Mouse (Mus musculus) forebrain, postnatal 0 days (tissue): Measurements from ENCODE around the gene BC024978. TPM values are rescaled to one million over a fixed set of nuclear protein-coding genes. Genes with fewer than 3 reads are reported as not detected.

Experiments used
- ATAC-seq: fragments of 200-750 bp; cut with Nextera tagmentation; 2 replicates; pipeline ENCODE4 v1.8.0; 2017; ENCODE audit warnings: mild to moderate bottlenecking, moderate library complexity
- DNase-seq: peaks from one replicate; pipeline ENCODE4 v3.0.0-alpha.2; 2015
- H3K27ac ChIP-seq: fragments of 300-500 bp; sonication (generic); 2 replicates; pipeline ENCODE4 v1.5.1; 2014; ENCODE audit warnings: low read depth, mild to moderate bottlenecking, antibody characterized with exemption, low read length, moderate library complexity, mixed read lengths
- H3K27me3 ChIP-seq: fragments of 300-500 bp; sonication (generic); 2 replicates; pipeline ENCODE4 v1.6.1; 2014; ENCODE audit warnings: mild to moderate bottlenecking, low read length, mixed read lengths; ENCODE audit not compliant: insufficient read depth
- H3K36me3 ChIP-seq: fragments of 300-500 bp; sonication (generic); 2 replicates; pipeline ENCODE4 v1.6.1; 2014; ENCODE audit warnings: mild to moderate bottlenecking, moderate library complexity; ENCODE audit not compliant: insufficient read depth
- H3K4me1 ChIP-seq: fragments of 300-500 bp; sonication (generic); 2 replicates; pipeline ENCODE4 v1.6.1; 2014; ENCODE audit warnings: antibody characterized with exemption; ENCODE audit not compliant: insufficient read depth
- H3K4me2 ChIP-seq: fragments of 300-500 bp; sonication (generic); 2 replicates; pipeline ENCODE4 v1.6.1; 2014; ENCODE audit warnings: low read depth, mild to moderate bottlenecking, moderate library complexity
- H3K4me3 ChIP-seq: fragments of 300-500 bp; sonication (generic); 2 replicates; pipeline ENCODE4 v1.5.1; 2014; ENCODE audit warnings: low read depth, low read length, mixed read lengths
- H3K9ac ChIP-seq: fragments of 300-500 bp; sonication (generic); 2 replicates; pipeline ENCODE4 v1.6.1; 2014; ENCODE audit warnings: mild to moderate bottlenecking
- H3K9me3 ChIP-seq: fragments of 300-500 bp; sonication (generic); 2 replicates; pipeline ENCODE4 v1.6.1; 2016; ENCODE audit warnings: low read length
- CTCF ChIP-seq: sonication (generic); IDR thresholded peaks from 2 replicates; pipeline ENCODE4 v1.5.1; 2016; ENCODE audit warnings: antibody characterized with exemption, control low read depth, low read depth
- WGBS: fragments of 180-500 bp; shearing (Covaris S2); extraction: QIAGEN DNeasy Blood & Tissue Kit; methylation state at CpG from one replicate; pipeline ENCODE4 v1.1.7; 2014; 5-methylcytosine and 5-hydroxymethylcytosine counted together
- polyA plus RNA-seq: library from polyadenylated mRNA; unstranded; fragments of >200 nt; fragmentation: Nextera tagmentation; extraction: Ambion mirVana; gene quantifications from 2 replicates; pipeline ENCODE4 v1.2.1, GENCODE M21; 2015
- total RNA-seq: library from RNA; depleted of rRNA; stranded (reverse); fragments of >200 nt; gene quantifications from 2 replicates; pipeline ENCODE4 v1.2.3, GENCODE M21; 2014

Gene BC024978
- total and polyA plus RNA-seq, 2 experiments from 2014 or later: 2.0 to 5.7 TPM

GRCm38 (mm10) chr7:27231693-27232331 lies 36.2 kb downstream of the BC024978 start:
- peak overlapping the region; percentile 64 for H3K27ac ChIP-seq
- H3K9me3 ChIP-seq: no peaks in the 10 kb centered on the region
- ATAC-seq (no peak), DNase-seq (peak; percentile 19)
- no peak overlapping the region for H3K9ac ChIP-seq
- H3K4me2 ChIP-seq: no peak overlapping the region
- no peaks in the 10 kb centered on the region for H3K36me3 ChIP-seq
- WGBS: 76% methylated on average over 7 of the region's 7 CpGs
- H3K4me1 ChIP-seq: peaks cover 16% of the 10 kb centered on the region
- H3K27me3 ChIP-seq: no peaks in the 10 kb centered on the region
- no peak for TF ChIP-seq CTCF
- no peak overlapping the region for H3K4me3 ChIP-seq

GRCm38 (mm10) chr7:27232781-27233281 lies 37.2 kb downstream of the BC024978 start, which contains the start of gene Coq8b:
TSS of gene Coq8b (plus strand) at chr7:27233023.
- DNase-seq: peak; percentile 95
- TF ChIP-seq CTCF: peak; percentile 49

GRCm38 (mm10) chr7:27233300-27233699 lies 37.7 kb downstream of the BC024978 start:
- peak; percentile 4; the same call in 1 of the 2 replicates for ATAC-seq
- WGBS: 3% methylated on average over 6 of the region's 6 CpGs
- Histone ChIP-seq H3K9me3 (no peaks in the 10 kb centered on the region), H3K27me3 (no peaks in the 10 kb centered on the region), H3K36me3 (peaks cover 3% of the 10 kb centered on the region; the same call in 1 of the 2 replicates), H3K27ac (peak overlapping the region; percentile 81), H3K9ac (peak overlapping the region; percentile 54), H3K4me2 (peak overlapping the region; percentile 82), H3K4me1 (peaks cover 10% of the 10 kb centered on the region), H3K4me3 (peak overlapping the region; percentile 51)
- no peak for DNase-seq
- TF ChIP-seq CTCF: no peak

More at GRCm38 (mm10) chr7:27232781-27233281, 37.2 kb downstream of the BC024978 start, which contains the start of gene Coq8b:
- H3K4me2 ChIP-seq: peak within 1 kb of the TSS; percentile 82
- no peaks in the 10 kb centered on the region for H3K9me3 ChIP-seq
- H3K4me1 ChIP-seq: peaks cover 10% of the 10 kb centered on the region
- peaks cover 3% of the 10 kb centered on the region; the same call in 1 of the 2 replicates for H3K36me3 ChIP-seq
- WGBS: 1% methylated on average over 25 of the region's 25 CpGs
- peak within 1 kb of the TSS; percentile 54 for H3K9ac ChIP-seq
- ATAC-seq: peak; percentile 93
- H3K4me3 ChIP-seq: peak within 1 kb of the TSS; percentile 51
- H3K27me3 ChIP-seq: no peaks in the 10 kb centered on the region
- peak within 1 kb of the TSS; percentile 81 for H3K27ac ChIP-seq

GRCm38 (mm10) chr7:27235726-27236125 lies 40.1 kb downstream of the BC024978 start:
- Histone ChIP-seq H3K27me3 (no peaks in the 10 kb centered on the region), H3K4me1 (peaks cover 10% of the 10 kb centered on the region), H3K4me2 (no peak overlapping the region), H3K27ac (no peak overlapping the region), H3K4me3 (no peak overlapping the region), H3K9me3 (no peaks in the 10 kb centered on the region), H3K36me3 (peaks cover 20% of the 10 kb centered on the region; the same call in 1 of the 2 replicates), H3K9ac (no peak overlapping the region)
- no peak for ATAC-seq
- DNase-seq: no peak
- WGBS: 79% methylated on average over 2 of the region's 2 CpGs
- no peak for TF ChIP-seq CTCF

- whole genome bisulfite sequencing: 90% methylated on average over 2 of the region's 2 CpGs
- Histone ChIP-seq H3K36me3 (peaks cover 35% of the 10 kb centered on the region), H3K4me2 (no peak overlapping the region), H3K9me3 (no peaks in the 10 kb centered on the region), H3K4me3 (no peak overlapping the region), H3K9ac (no peak overlapping the region), H3K27me3 (no peaks in the 10 kb centered on the region), H3K27ac (no peak overlapping the region), H3K4me1 (peaks cover 8% of the 10 kb centered on the region)
- TF ChIP-seq CTCF: peak; percentile 37; the same call in 1 of the 2 replicates
- DNase-seq (no peak), ATAC-seq (no peak)
Observed at GRCm38 (mm10) chr7:27237527-27237926, 41.9 kb downstream of the BC024978 start.

- H3K27me3 ChIP-seq: no peaks in the 10 kb centered on the region
- peaks cover 6% of the 10 kb centered on the region for H3K4me1 ChIP-seq
- H3K4me2 ChIP-seq: no peak overlapping the region
- 87% methylated on average over 5 of the region's 5 CpGs for whole genome bisulfite sequencing
- H3K27ac ChIP-seq: no peak overlapping the region
- DNase-seq (no peak), ATAC-seq (no peak)
- TF ChIP-seq CTCF: no peak
- no peaks in the 10 kb centered on the region for H3K9me3 ChIP-seq
- H3K36me3 ChIP-seq: peaks cover 43% of the 10 kb centered on the region
- no peak overlapping the region; the same call in 1 of the 2 replicates for H3K9ac ChIP-seq
- H3K4me3 ChIP-seq: no peak overlapping the region
Observed at GRCm38 (mm10) chr7:27238568-27238967, 43.0 kb downstream of the BC024978 start.

- no peak for TF ChIP-seq CTCF
- ATAC-seq: no peak
- Histone ChIP-seq H3K4me2 (no peak overlapping the region), H3K27ac (no peak overlapping the region), H3K9me3 (no peaks in the 10 kb centered on the region), H3K9ac (no peak overlapping the region), H3K27me3 (no peaks in the 10 kb centered on the region), H3K36me3 (peaks cover 52% of the 10 kb centered on the region), H3K4me1 (no peaks in the 10 kb centered on the region), H3K4me3 (no peak overlapping the region)
- whole genome bisulfite sequencing: 80% methylated on average over 8 of the region's 8 CpGs
- no peak for DNase-seq
Observed at GRCm38 (mm10) chr7:27243211-27243610, 47.6 kb downstream of the BC024978 start.
